Mouse (Mus musculus) G1E (cell line): ENCODE results near the gene Bcar3.

Source experiments
- CTCF ChIP-seq: IDR thresholded peaks from 2 replicates; pipeline ENCODE4 v1.5.1; 2012; ENCODE audit warnings: low read depth, low read length, inconsistent platforms, mixed read lengths
- GATA1 ChIP-seq: IDR thresholded peaks from 2 replicates; pipeline ENCODE4 v1.6.1; 2012; ENCODE audit warnings: borderline replicate concordance, low read length, inconsistent platforms, mixed read lengths
- POLR2AphosphoS5 ChIP-seq: IDR thresholded peaks from 2 replicates; pipeline ENCODE4 v1.6.1; 2012; ENCODE audit warnings: low read depth, low read length, inconsistent platforms; ENCODE audit not compliant: insufficient replicate concordance
- TAL1 ChIP-seq: conservative IDR thresholded peaks from 2 replicates; pipeline ENCODE4 v1.6.1; 2012; ENCODE audit warnings: low read depth, low read length, inconsistent platforms, mixed read lengths

GRCm38 (mm10) chr3:122338897-122339296, 45.0 kb downstream of the Bcar3 start:
- no peak for TF ChIP-seq CTCF
- TF ChIP-seq GATA1, result no peak
- TF ChIP-seq POLR2AphosphoS5, result no peak
- no peak for TF ChIP-seq TAL1
